Mouse (Mus musculus): ENCODE results near the gene Sh3pxd2a.

The Sh3pxd2a gene

DNA sequence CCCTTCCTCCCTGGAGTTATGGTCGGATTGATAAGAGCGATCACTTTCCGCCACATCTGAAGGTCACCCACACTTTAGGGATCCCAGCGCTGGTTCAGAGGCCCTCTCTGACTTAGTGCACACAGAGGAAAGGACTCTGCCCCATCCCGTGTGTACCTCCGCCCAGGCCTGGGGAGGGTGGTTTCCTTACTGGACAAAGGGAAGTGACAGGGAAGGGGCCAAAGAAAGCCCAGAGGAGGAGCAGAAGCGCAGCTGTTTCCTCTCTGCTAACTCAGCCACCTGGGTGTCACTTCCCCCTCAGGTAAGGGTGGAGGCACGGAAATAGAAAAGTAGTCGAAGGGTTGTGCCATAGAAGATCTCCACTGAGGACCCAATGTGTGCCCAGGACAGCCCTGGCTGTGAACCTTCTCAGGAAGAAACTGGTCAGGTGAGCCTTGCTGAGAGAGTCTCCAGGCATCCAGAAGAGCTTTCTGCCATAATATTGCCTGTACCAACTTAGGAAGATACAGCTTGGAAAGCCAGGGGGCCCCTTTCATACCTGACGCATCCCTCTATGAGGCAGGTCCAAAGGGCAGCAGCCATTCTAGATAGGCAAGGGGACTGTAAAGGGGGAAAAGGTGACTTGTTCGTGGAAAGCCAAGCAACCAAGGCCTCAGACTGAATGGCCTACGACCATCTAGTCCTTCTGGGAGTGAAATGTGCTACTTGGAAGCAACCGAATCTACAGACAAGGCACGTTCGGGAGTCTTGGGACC is 9.0 kb downstream of the Sh3pxd2a start:
- DNase-seq: no peak

DNA sequence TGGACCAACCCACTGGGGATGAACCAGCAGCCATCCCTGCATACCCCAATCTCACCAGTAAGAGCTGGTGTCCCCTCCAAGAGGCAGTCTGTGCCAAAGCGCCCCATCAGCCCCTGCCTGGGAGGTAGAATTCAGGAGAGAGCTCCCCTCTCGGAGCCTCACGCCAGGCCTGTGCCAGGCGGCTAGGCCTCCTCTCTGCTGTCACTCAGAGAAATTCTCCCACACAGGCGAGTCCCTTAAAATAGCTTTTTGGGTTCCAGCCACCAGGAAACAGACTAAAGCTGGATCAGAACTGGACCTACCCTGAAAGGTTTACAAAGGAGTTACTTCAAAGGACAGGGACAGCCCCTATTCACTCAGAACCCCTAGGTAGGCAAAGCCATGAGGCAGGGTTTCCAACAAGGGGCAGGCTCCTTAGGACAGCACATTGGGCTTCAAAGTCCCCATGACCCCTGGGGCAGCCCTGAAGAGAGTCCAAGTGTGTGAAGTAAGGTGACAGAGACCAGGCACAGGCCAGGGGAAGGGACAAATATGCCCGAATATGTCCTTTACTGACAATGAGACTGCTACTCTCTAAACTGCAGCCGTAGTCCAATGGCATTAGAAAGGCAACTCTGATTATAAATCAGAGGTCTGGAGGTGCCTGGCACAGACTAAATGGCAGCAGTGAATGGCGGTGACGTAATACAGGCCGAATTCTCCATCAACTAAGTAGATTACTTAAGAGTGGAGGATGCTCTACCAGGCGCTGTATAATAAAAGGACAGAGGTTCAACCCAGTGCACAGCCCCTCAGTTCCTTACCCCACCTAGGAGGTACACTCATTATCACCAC is 9.8 kb downstream of the Sh3pxd2a start:
- DNase-seq: no peak

DNA sequence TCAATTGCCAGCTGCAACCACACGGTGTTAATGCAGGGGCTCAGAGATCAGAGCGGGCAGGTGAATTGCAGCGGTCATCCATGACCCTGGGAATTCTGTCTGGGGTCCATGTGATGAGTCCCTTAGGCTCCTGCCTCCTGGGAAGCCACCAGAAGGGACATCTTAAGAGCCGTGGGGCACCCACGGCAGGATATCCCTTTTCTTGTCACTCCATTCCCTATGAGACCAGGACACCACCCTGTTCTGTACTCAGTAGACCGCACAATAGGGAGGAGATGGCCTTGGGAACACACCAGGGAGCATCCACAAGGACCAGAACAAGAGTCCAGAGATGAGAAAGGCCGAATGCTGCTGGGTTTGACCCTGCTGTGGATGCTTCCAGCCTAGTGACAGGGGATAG is 10.8 kb downstream of the Sh3pxd2a start:
- no peak for DNase-seq

DNA sequence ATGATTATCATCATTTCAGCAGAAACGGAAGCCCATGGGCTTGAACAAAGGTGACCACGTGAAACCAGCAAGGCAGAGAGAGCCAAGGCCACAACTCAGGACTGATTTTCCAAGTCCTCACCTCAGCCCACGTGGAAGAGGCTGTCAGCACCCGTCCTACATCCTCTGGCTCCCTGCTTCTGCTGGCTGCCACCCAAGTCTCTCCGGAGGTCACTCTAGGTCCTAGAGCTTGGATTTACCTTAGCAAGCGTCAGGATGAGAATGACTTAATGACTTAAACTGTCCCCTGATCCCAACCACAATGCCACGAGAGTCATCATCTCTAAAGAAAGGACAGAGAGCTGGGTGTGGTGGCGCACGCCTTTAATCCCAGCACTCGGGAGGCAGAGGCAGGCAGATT is 11.5 kb downstream of the Sh3pxd2a start:
- peak; percentile 72 for DNase-seq

DNA sequence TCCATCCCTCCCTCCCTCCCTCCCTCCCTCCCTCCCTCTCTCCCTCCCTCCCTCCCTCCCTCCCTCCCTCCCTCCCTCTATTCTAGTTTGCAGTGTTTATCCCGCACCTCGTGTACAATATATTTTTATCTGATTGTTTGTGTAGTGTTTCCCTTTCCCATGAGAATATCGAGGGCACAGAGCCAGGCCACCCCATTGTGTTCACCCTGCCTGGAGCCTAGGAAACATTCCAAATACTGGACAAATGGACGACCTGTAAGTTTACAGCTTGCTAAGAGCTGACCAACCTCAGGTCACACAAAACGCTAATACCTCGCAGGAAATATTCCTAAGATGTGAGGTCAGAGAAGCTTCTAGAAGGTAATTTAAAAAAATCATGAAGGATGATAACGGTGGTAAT is 12.0 kb downstream of the Sh3pxd2a start:
- DNase-seq: no peak

DNA sequence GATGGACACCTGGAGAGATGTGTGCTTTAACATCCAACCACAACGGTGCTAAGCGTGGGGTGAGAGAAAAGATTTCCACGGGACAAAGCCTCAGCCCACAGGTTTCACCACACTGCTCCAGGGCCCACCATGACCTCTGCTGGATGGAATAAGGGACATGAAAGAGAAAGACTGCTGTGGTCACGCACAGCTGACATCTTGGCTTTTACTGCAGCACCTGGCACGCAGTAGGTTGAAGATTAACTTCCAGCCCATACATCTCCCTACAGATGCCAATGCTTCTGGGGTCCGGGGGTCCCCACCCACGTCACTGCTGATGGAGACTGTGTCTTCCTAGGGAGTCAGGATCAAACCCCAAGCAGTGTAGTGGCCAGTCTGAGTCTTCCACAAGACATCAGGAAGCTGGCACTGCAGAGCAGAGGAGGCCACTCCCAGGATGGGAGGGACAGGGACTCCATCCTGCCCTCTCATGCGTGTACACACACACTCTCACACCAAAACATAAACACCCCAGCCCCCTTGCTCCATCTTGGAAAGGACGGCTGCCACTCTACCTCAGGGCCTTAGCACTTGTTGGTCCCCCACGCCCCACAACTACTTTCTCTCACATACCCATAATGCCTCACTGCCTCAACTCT is 12.6 kb downstream of the Sh3pxd2a start:
- no peak for DNase-seq

DNA sequence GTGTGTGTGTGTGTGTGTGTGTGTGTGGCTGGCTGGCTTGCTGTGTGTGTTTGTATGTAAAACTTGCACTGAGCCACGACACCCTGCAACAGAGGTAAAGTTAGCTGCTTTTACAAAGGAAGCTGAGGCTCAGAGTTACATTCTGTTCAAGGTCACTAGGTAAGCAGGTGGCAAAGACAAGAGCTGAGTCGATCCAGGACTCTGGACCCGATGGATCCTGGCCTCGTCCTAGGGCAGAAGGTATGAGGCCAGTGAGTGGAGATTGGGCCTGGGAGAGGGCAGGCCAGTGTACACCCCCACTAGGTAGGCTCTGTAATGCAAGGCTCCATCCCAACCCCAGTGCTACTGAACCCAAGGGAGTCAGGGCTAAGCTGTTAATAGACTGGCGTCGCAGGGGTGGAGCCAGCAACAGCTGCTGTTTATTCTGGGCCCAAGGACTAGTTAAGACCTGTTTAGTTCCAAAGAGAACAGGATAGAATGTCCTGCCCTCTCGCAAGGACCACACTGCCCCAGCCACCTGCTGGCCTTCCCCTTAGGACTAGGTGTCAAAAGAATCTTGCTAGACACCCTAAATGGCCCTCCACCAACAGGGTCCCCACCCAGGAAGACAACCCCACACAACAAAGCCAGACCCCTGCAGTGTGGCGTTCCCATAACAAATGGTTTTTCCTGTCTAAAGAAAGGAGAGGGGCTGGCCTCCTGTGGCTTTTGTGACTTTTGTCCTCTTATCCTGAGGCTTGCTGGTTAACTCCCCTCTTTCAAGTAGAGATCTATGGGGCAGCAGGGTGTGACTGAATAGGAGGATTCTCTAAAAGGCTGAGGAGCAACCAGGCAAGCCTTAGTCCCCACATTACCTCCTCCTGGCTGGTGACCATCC is 13.7 kb downstream of the Sh3pxd2a start:
- DNase-seq: no peak

DNA sequence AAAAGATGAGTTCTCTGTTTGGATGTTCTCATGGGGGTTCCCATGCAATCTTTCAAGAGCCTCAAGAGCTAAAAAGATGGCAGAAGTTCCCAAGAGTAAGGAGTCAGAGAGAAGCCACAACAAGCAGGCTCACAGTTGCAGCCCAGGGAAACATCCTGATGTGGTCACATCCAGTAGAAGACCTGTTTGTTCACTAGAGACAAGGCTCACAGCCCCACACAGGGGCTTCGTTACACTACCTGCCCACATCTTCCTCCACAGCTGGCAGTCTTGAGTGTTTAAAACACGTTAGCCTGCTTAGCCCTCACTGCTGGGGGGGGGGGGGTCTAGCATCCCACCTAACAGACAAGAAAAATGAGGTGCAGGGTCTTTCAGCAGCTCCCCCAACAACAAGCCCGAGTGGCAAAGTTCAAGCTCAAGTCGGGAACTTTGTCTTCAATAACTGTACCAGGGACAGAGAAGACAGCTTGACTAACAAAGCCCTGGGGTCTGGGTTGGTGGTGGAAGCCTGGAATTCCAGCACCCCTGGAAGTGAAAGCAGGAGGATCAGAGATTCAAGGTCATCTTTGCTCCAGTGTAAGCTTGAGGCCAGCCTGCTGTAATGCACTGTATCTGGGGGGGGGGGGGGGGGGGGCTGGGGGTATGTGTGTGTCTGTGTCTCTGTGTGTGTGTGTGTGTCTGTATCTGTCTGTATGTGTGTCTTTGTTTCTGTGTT is 14.5 kb downstream of the Sh3pxd2a start:
- no peak for DNase-seq

DNA sequence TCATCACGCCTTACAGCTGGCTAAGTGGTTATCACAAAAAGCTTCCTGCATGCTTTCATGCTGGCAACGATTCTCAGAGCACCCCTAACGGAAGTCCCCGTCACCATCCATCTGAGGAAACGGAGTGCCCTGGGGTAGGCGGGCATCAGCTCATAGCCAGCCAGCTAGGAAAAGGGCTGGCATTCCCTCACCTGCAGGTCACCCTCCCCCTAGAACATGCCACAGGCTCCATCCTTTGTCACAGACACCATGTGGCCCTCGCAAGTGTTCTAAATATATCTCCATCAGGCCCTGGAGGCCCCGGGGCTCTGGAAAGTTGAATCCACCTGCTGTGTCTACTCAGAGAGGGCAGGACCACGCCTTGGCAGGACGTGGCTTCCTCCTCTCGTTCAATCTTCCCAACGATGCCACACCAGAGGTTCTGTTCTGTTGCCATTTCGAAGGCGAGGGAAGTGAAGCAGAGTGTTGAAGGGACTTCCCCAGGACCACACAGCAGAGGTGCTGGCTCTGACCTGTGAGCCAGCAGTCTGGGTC is 15.5 kb downstream of the Sh3pxd2a start:
- no peak for DNase-seq

DNA sequence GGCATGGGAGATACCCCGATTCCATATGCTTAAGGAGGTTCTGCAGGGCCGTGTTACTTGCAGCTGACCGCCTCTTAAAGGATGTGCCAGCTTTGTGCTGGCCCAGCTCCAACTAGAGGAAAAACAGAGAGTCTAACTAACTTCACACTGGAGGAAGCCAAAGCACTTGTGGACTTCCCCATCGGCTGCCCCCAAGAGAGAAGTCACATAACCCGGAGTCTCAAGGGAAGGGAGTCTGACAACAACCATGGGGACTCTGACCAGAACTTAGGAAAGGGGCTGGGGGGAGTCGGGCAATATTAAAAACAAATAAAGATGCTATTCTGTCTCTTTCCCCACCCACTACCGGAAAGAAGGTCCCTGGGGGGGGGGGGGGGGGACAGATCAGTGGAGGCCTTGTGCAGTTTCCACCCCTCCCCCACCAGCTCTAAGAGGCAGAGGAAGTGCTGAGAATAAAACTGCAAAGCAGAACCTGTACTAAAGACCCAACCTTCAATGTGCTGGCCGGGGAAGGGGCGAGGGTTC is 17.3 kb downstream of the Sh3pxd2a start:
- DNase-seq: no peak

DNA sequence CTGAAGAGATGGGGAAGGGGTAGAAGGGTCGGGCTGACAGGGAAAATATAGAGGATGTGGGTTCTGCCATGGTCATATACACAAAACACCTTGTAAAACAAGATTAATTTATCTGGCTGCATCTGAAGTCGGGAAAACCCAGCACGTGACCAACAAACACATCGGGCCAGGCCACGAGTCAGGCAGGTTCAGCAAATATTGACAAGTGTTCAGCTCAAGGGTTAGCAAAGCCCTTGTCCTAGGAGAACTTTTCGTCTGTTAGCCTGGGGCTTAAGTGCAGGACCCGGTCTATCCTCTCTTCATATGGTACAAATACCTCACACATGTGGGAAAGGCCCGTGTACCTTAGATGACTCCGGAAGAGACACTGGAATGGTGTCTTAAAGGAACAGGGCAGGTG is 18.1 kb downstream of the Sh3pxd2a start:
- DNase-seq: no peak

DNA sequence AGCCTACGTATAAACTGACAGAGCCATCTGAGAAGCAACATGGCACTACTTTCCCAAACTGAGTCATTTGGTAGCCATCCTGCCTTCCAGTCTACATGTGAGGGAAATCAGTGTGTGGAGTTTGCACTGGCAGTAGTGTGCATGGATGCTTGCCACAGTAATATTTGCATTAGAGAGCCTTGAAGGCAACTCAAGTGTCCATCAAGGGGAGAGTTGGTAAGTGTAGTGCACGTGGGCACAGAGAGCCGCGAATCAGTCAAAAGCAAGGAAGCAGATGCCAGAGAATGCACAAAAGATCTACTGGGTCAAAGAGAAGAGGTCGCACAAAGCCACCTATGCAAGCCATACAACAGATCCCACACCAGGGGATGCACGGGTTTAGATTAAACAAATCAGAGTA is 18.5 kb downstream of the Sh3pxd2a start:
- no peak for DNase-seq

DNA sequence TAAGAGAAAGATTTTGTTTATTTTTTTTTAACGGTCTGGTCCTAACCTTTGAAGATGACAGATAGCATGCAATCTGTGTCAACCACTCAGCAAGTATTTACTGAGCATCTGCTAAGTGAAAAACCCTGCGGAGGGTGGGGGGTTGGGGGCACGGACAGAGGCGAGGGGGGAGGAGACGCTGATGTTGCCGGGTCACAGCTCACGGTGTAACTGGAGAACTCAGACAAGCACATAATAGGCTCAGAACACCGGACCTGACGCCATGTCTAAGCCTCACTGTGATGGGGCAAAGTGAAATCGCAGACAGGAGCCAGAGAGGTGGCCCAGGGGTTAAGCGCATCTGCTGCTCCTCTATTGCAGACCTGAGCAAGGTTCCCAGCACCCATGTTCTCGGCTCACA is 19.7 kb downstream of the Sh3pxd2a start:
- no peak for DNase-seq

DNA sequence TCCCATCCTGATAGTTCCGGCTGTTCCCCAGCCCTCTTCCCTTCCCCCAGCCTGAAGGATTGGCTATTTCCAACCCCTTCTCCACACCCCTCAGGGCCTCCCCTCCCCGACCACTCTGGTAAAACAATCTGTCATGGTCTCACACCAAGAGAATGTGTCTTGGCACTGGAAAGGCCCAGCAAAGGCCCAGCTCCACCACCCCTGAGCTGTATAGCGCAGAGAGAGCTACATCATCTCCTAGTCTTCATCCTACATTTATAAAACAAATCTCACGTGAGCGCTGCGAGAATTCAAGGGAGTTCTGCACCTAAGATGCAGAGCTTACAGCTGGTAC is 21.9 kb downstream of the Sh3pxd2a start:
- DNase-seq: no peak

DNA sequence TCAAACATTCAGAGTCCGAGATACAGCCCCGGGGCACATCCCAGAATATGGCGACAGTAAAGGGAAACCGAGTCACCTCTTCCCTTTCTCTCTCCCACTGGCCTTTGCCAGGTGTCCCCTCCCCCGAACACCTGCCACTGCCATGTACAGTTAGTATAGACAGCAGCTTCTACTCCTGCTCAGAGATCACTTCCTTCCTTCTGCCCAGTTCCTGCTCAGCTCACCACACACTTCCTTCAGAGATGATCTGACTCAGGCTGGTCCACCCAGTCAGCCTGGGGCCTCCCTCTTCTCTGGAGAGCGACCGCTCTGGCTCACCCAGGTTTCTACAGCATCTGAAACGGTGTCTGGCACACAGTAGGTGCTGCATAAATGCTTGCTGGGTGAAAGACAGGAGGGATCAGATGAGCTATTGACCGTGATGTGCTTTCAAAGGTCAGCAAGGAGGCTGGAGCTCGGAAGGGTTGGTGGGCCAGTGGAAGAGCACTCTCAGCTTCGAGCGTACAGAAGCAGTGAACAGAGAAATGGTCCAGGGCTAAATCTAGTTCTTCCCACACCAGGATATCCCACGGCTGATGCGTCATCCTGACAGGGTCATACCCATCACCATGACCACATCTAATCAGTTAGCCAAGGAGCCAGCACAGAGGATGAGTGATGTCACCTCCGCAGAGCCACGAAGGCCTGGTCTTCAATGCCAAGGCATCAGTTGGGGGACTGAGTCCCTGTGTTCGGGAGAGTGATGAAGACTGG is 22.5 kb downstream of the Sh3pxd2a start:
- DNase-seq: no peak

DNA sequence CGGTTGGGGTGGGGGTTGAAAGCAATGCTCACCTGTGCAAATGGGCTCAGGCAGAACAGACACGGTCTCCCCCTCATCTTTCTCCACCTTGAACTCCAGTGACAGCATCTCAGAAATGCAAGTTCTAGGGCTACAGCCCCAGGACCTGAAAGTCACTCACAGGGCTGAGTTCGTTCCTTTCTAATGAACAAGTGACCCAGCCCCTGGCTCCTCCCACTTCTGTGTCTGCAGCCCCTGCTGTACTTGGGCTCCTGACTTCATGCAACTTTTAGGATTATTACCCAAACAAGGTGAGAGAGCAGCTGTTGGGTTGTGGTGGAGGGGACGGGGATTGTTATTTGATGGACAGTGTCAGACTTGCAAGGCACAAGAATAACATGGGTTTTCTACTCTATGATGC is 23.2 kb downstream of the Sh3pxd2a start:
- no peak for DNase-seq

DNA sequence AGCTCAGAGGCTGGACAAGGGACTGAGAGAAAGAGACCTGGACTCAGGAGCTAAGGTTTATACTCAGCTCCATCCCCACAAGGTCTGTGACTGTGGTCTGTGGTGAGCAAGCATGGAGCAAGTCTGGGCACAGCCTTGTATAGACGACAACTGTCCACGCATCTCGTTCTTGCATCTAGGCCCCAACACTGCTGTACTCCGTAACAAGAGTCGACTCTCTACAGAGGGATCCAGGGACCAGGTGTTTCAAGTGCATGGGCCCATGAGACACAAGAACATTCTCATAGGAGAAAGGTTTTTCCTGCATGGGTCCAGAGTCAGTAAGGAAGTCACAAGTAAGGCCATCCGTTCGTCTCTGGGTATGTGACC is 23.8 kb downstream of the Sh3pxd2a start:
- DNase-seq: no peak

DNA sequence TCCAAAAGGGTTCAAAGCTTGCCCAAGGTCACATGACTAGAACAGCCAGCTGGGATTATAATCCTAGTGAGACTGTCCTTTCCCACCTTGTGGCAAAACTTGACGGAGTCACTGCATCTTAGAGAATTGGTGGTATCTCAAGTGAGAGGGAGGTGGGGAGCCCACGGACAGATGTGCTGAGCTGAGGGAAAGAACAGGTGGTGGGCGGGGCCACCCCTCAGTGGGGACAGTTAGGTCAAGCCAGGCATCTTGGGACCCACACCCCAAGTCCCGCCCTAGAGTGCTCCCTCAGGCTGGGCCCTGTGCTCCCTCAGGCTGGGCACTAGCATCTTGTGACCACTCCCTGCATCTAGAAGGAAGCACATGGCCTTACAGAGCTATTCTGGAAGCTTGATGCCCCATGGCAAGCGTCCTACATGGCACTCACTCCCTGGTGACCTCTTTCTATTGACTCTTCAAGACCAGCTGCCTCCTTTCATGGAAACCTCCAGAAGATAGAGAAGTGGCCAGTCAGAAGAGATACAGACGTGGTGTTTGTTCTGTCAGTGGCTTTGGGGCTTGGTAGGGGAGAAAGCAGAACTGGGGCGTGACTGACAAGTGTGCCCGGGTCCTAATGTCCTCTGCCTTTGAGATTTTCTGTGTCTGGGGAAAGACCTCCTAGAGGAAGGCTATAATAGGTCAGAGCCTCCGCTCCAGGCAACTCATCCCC is 24.3 kb downstream of the Sh3pxd2a start:
- no peak for DNase-seq

DNA sequence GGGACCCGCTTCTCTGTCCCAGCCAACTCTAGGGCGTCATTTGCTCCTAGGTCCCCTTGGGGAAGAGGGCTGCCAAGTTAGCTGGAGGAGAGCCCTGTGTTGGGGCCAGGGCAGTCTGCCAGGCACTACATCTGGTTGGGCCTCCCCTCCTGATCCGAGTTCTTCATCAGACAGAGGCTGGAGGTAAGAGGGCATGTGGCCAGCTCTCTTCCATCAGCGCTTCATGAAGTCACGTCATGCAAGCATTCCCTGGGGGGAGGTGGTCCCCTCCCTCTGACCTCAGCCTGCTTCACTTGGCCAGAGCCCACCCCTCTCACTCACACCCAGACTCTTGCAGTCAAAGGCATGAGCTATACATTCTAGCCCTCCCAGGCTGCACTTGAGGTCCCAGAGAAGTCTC is 25.8 kb downstream of the Sh3pxd2a start:
- DNase-seq: no peak

DNA sequence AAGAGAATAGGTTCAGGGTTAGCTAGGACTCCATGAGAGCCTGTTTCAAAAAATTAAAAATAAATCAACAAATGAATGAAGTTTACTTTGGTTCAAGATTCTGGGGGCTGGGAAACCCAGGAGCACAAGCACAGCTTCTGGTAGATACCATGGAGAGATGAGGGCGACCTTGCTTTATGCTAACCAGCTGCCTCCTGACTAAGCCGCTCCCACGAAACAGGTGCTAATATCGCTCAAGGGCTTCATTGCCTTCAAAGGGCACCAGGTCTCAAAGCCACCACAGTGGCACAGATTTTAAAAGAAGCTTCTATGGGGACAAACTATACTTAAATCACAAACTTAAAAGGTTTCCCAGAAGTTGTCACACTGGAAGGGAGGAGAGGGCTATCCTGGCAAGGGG is 27.2 kb downstream of the Sh3pxd2a start:
- DNase-seq: no peak

DNA sequence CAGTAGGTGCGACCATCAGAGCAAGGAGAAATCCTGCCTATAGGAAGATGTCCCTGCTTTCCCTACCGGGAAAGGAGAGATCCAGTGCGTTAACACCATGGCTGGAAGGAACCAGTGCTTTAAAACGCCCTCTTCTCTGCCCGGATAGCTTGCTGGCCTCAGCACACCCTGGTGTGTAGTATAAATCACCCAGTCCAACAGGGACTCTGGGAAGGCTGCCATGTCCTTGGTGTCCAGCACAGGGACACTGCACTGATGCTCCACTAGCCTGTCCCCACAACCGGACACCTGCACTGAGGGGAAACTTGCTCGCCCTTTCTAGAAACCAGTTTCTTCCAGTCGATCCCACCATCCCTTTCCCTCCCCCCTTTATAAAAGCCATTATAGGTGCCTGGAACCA is 28.0 kb downstream of the Sh3pxd2a start:
- DNase-seq: no peak
